Mouse (Mus musculus) testis, postnatal 14 days (tissue): ENCODE data around the gene Clip4.

Source experiments
- DNase-seq: peaks from one replicate; pipeline ENCODE4 v3.0.0; 2021; ENCODE audit warnings: low spot score

Clip4 gene

GRCm38 (mm10) chr17:71791622-71792021 lies 23.3 kb downstream of the Clip4 start:
- DNase-seq = no peak

- peak; percentile 27 for DNase-seq
These were observed 27.4 kb downstream of the Clip4 start for GRCm38 (mm10) chr17:71795521-71796205.

- DNase-seq = no peak
These were observed 35.2 kb downstream of the Clip4 start for GRCm38 (mm10) chr17:71803456-71803855.

- DNase-seq = no peak
These were observed 35.6 kb downstream of the Clip4 start for GRCm38 (mm10) chr17:71803876-71804275.

- no peak for DNase-seq
These were observed 42.8 kb downstream of the Clip4 start for GRCm38 (mm10) chr17:71811070-71811469.

- no peak for DNase-seq
These were observed 48.0 kb downstream of the Clip4 start for GRCm38 (mm10) chr17:71816136-71816864.

GRCm38 (mm10) chr17:71823622-71824306 lies 55.5 kb downstream of the Clip4 start:
- no peak for DNase-seq

GRCm38 (mm10) chr17:71826603-71827002 lies 58.3 kb downstream of the Clip4 start:
- DNase-seq = no peak

GRCm38 (mm10) chr17:71827627-71828026 lies 59.4 kb downstream of the Clip4 start:
- no peak for DNase-seq

GRCm38 (mm10) chr17:71828647-71829414 lies 60.6 kb downstream of the Clip4 start:
- no peak for DNase-seq

GRCm38 (mm10) chr17:71831960-71832359 lies 63.7 kb downstream of the Clip4 start:
- DNase-seq = no peak

- no peak for DNase-seq
These were observed 93.9 kb downstream of the Clip4 start for GRCm38 (mm10) chr17:71862184-71862583.

GRCm38 (mm10) chr17:71862895-71863294 lies 94.6 kb downstream of the Clip4 start:
- no peak for DNase-seq

GRCm38 (mm10) chr17:71864039-71864438 lies 95.8 kb downstream of the Clip4 start:
- DNase-seq = no peak

GRCm38 (mm10) chr17:71865437-71865836 lies 97.2 kb downstream of the Clip4 start:
- DNase-seq = no peak

- no peak for DNase-seq
These were observed 99.6 kb downstream of the Clip4 start for GRCm38 (mm10) chr17:71867892-71868291.

- no peak for DNase-seq
These were observed 100.6 kb downstream of the Clip4 start for GRCm38 (mm10) chr17:71868828-71869227.

GRCm38 (mm10) chr17:71869372-71870231 lies 101.3 kb downstream of the Clip4 start:
- DNase-seq = peak; percentile 9

- no peak for DNase-seq
These were observed 102.0 kb downstream of the Clip4 start for GRCm38 (mm10) chr17:71870232-71870621.

GRCm38 (mm10) chr17:71870641-71871040 lies 102.4 kb downstream of the Clip4 start:
- DNase-seq = no peak

- DNase-seq = no peak
These were observed 103.7 kb downstream of the Clip4 start for GRCm38 (mm10) chr17:71871981-71872380.
